Mouse (Mus musculus): Measurements from ENCODE around the gene Zmynd10.

Zmynd10 gene

GRCm38 (mm10) chr9:107596619-107597569 is 49.8 kb downstream of the Zmynd10 start:
- Histone ChIP-seq H3K36me3 (ENCODE audit: insufficient read depth, low read length) (peaks cover 39% of the 10 kb centered on the region), H3K4me3 (replicated peaks; ENCODE audit: low read length) (no peak overlapping the region), H3K27me3 (ENCODE audit: insufficient read depth, low read length) (peaks cover 67% of the 10 kb centered on the region), H3K4me1 (replicated peaks; ENCODE audit: low read depth, low read length) (peaks cover 69% of the 10 kb centered on the region), H3K9me3 (ENCODE audit: low read length) (no peaks in the 10 kb centered on the region)
- TF ChIP-seq POU5F1 (IDR thresholded peaks at IDR 0.05; ENCODE audit: borderline replicate concordance, low read length) (no peak), NANOG (IDR thresholded peaks at IDR 0.05; ENCODE audit: borderline replicate concordance, low read length) (no peak), CTCF (conservative IDR thresholded peaks at IDR 0.05; ENCODE audit: low read length) (no peak)

- Histone ChIP-seq H3K27me3 (ENCODE audit: insufficient read depth, low read length) (peaks cover 77% of the 10 kb centered on the region), H3K36me3 (ENCODE audit: insufficient read depth, low read length) (peaks cover 24% of the 10 kb centered on the region), H3K4me1 (replicated peaks; ENCODE audit: low read depth, low read length) (peaks cover 68% of the 10 kb centered on the region), H3K9me3 (ENCODE audit: low read length) (no peaks in the 10 kb centered on the region), H3K4me3 (replicated peaks; ENCODE audit: low read length) (peak overlapping the region; percentile 72)
- TF ChIP-seq NANOG (IDR thresholded peaks at IDR 0.05; ENCODE audit: borderline replicate concordance, low read length) (no peak), CTCF (conservative IDR thresholded peaks at IDR 0.05; ENCODE audit: low read length) (no peak), POU5F1 (IDR thresholded peaks at IDR 0.05; ENCODE audit: borderline replicate concordance, low read length) (no peak)
Measured at GRCm38 (mm10) chr9:107598385-107598784, 51.3 kb downstream of the Zmynd10 start.

GRCm38 (mm10) chr9:107599433-107599832 is 52.3 kb downstream of the Zmynd10 start:
- Histone ChIP-seq H3K4me1 (replicated peaks; ENCODE audit: low read depth, low read length) (peaks cover 67% of the 10 kb centered on the region), H3K9me3 (ENCODE audit: low read length) (no peaks in the 10 kb centered on the region), H3K4me3 (replicated peaks; ENCODE audit: low read length) (peak overlapping the region; percentile 72), H3K27me3 (ENCODE audit: insufficient read depth, low read length) (peaks cover 87% of the 10 kb centered on the region), H3K36me3 (ENCODE audit: insufficient read depth, low read length) (peaks cover 15% of the 10 kb centered on the region)
- TF ChIP-seq POU5F1 (IDR thresholded peaks at IDR 0.05; ENCODE audit: borderline replicate concordance, low read length), result no peak
- no peak for TF ChIP-seq CTCF (conservative IDR thresholded peaks at IDR 0.05; ENCODE audit: low read length)
- no peak for TF ChIP-seq NANOG (IDR thresholded peaks at IDR 0.05; ENCODE audit: borderline replicate concordance, low read length)

GRCm38 (mm10) chr9:107599842-107600241 is 52.7 kb downstream of the Zmynd10 start:
- peaks cover 90% of the 10 kb centered on the region for H3K27me3 ChIP-seq (ENCODE audit: insufficient read depth, low read length)
- H3K4me3 ChIP-seq (replicated peaks; ENCODE audit: low read length), result peak overlapping the region; percentile 72
- H3K36me3 ChIP-seq (ENCODE audit: insufficient read depth, low read length), result peaks cover 10% of the 10 kb centered on the region
- H3K4me1 ChIP-seq (replicated peaks; ENCODE audit: low read depth, low read length), result peaks cover 67% of the 10 kb centered on the region
- TF ChIP-seq NANOG (IDR thresholded peaks at IDR 0.05; ENCODE audit: borderline replicate concordance, low read length), result no peak
- no peak for TF ChIP-seq CTCF (conservative IDR thresholded peaks at IDR 0.05; ENCODE audit: low read length)
- no peak for TF ChIP-seq POU5F1 (IDR thresholded peaks at IDR 0.05; ENCODE audit: borderline replicate concordance, low read length)
- no peaks in the 10 kb centered on the region for H3K9me3 ChIP-seq (ENCODE audit: low read length)

GRCm38 (mm10) chr9:107600745-107601144 is 53.6 kb downstream of the Zmynd10 start:
- peaks cover 71% of the 10 kb centered on the region for H3K4me1 ChIP-seq (replicated peaks; ENCODE audit: low read depth, low read length)
- no peak for TF ChIP-seq NANOG (IDR thresholded peaks at IDR 0.05; ENCODE audit: borderline replicate concordance, low read length)
- peak; percentile 36 for TF ChIP-seq CTCF (conservative IDR thresholded peaks at IDR 0.05; ENCODE audit: low read length)
- H3K4me3 ChIP-seq (replicated peaks; ENCODE audit: low read length), result no peak overlapping the region
- no peaks in the 10 kb centered on the region for H3K9me3 ChIP-seq (ENCODE audit: low read length)
- H3K36me3 ChIP-seq (ENCODE audit: insufficient read depth, low read length), result peaks cover 4% of the 10 kb centered on the region; the same call in 1 of the 2 replicates
- H3K27me3 ChIP-seq (ENCODE audit: insufficient read depth, low read length), result peaks cover 94% of the 10 kb centered on the region

All from E14TG2a.4 (cell line).